Mouse (Mus musculus): ENCODE data around the gene Ttc28. TPM values are rescaled to one million over a fixed set of nuclear protein-coding genes. Genes with fewer than 3 reads are reported as not detected.

Gene Ttc28
- total RNA-seq, 1 experiment = 5.8 TPM

DNA sequence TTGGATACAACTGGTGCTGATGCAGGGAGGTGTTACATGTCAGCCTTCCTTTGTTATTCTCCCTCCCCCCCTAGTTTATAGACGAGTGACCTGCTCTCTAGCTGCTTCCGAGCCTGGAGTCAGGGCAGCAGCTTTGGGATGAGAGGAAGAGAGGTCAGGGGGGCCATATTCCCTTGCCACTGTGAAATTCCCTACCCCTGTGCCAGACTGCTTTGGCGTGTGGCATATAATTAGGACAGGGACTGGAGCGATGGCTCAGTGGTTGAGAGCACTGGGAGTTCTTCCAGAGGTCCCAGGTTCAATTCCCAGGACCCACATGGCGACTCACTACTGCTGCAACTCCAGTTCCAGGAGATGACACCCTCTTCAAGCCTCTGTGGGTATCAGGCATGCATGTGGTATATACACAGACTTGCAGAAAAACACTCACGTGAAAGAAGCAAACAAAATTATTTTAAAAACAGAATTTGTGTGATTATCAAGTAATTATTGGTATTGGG is 180.7 kb downstream of the Ttc28 start:
- in situ Hi-C loops (cut with MboI; ENCODE audit: low sequenced_read_pairs in 2 of 2, unreplicated experiment in 2 of 2) = no loop called here

DNA sequence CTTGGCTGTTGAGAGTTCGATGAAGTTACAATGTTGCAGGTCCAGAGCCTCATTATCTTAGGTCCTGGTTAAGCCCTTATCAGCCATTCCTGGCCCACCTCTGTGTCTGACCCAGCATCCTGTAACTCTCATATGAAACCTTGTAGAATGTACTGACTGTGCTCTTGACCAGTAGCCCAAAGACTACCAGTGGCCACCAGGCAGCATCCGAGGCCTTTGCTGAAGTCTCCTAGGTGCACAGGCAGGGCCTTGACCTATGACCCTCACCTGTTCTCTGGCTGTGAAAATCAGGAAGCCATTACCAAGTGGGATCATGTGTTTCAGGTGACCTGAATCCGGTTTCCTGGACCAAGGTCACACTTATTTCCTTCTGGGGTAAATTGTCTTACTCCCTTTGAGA is 183.6 kb downstream of the Ttc28 start:
- Histone ChIP-seq H3K27ac (ENCODE audit: insufficient read depth, low read depth, low read length, poor library complexity, severe bottlenecking) (no peak overlapping the region), H3K36me3 (ENCODE audit: control insufficient read depth, insufficient read depth, low read length, poor library complexity, severe bottlenecking) (no peaks in the 10 kb centered on the region; the same call in 1 of the 2 replicates), H3K4me3 (ENCODE audit: insufficient read depth in 1 of 2, low read depth in 1 of 2, low read length in 2 of 2, poor library complexity in 1 of 2, severe bottlenecking in 1 of 2) (no peak overlapping the region), H3K9ac (ENCODE audit: insufficient read depth, low read depth, low read length, poor library complexity, severe bottlenecking) (no peak overlapping the region), H3K9me3 (ENCODE audit: control insufficient read depth, insufficient read depth, low read depth, low read length) (no peaks in the 10 kb centered on the region), H3K4me1 (ENCODE audit: control insufficient read depth in 2 of 2, insufficient read depth in 2 of 2, low read length in 2 of 2, poor library complexity in 1 of 2) (peaks cover 0 to 14% of the 10 kb centered on the region in 2 experiments; a peak in 2 of 4 replicates)
- DNase-seq (ENCODE audit: low read depth, low spot score) = no peak
- TF ChIP-seq HCFC1 (IDR thresholded peaks at IDR 0.05; ENCODE audit: borderline replicate concordance, insufficient read depth, low read length) (no peak), ZNF384 (IDR thresholded peaks at IDR 0.05; ENCODE audit: low read depth, low read length) (no peak), CHD2 (IDR thresholded peaks at IDR 0.05; ENCODE audit: low read depth, low read length) (no peak), MAFK (IDR thresholded peaks at IDR 0.05; ENCODE audit: insufficient read depth, low read depth, low read length) (no peak), ZC3H11A (IDR thresholded peaks at IDR 0.05; ENCODE audit: borderline replicate concordance, low read depth, low read length) (no peak)
- in situ Hi-C loops (cut with MboI; ENCODE audit: low sequenced_read_pairs in 2 of 2, unreplicated experiment in 2 of 2) = no loop called here

More for the DNA sequence above, 180.7 kb downstream of the Ttc28 start:
- DNase-seq (ENCODE audit: low read depth, low spot score) = no peak
- Histone ChIP-seq H3K9me3 (ENCODE audit: control insufficient read depth, insufficient read depth, low read depth, low read length) (no peaks in the 10 kb centered on the region), H3K4me3 (ENCODE audit: insufficient read depth in 1 of 2, low read depth in 1 of 2, low read length in 2 of 2, poor library complexity in 1 of 2, severe bottlenecking in 1 of 2) (no peak overlapping the region), H3K27ac (ENCODE audit: insufficient read depth, low read depth, low read length, poor library complexity, severe bottlenecking) (no peak overlapping the region), H3K4me1 (ENCODE audit: control insufficient read depth in 2 of 2, insufficient read depth in 2 of 2, low read length in 2 of 2, poor library complexity in 1 of 2) (peaks cover 0 to 14% of the 10 kb centered on the region in 2 experiments; a peak in 2 of 4 replicates), H3K36me3 (ENCODE audit: control insufficient read depth, insufficient read depth, low read length, poor library complexity, severe bottlenecking) (no peaks in the 10 kb centered on the region; the same call in 1 of the 2 replicates), H3K9ac (ENCODE audit: insufficient read depth, low read depth, low read length, poor library complexity, severe bottlenecking) (no peak overlapping the region)
- TF ChIP-seq ZNF384 (IDR thresholded peaks at IDR 0.05; ENCODE audit: low read depth, low read length) = no peak
- no peak for TF ChIP-seq ZC3H11A (IDR thresholded peaks at IDR 0.05; ENCODE audit: borderline replicate concordance, low read depth, low read length)
- no peak for TF ChIP-seq HCFC1 (IDR thresholded peaks at IDR 0.05; ENCODE audit: borderline replicate concordance, insufficient read depth, low read length)
- no peak for TF ChIP-seq MAFK (IDR thresholded peaks at IDR 0.05; ENCODE audit: insufficient read depth, low read depth, low read length)
- no peak for TF ChIP-seq CHD2 (IDR thresholded peaks at IDR 0.05; ENCODE audit: low read depth, low read length)

DNA sequence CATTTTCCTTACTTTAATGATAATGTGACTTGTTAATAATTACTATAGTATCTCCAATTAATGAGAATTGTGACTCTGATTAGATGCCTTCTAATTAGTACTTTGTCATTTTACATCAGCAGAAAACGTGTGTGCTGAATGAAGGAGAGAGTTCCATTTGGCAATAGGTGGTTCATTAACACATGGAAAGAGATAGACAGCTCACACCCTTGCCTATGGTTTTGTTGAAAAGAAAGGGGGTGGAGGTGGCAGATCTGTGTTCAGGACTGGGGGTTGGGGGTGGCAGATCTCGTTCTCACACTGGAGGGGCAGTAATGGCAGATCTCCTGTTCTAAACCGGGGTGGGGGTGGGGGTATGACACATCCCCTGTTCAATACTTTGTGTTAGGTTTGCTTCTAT is 184.4 kb downstream of the Ttc28 start:
- Histone ChIP-seq H3K9ac (ENCODE audit: insufficient read depth, low read depth, low read length, poor library complexity, severe bottlenecking) (no peak overlapping the region), H3K4me3 (ENCODE audit: insufficient read depth in 1 of 2, low read depth in 1 of 2, low read length in 2 of 2, poor library complexity in 1 of 2, severe bottlenecking in 1 of 2) (no peak overlapping the region), H3K27ac (ENCODE audit: insufficient read depth, low read depth, low read length, poor library complexity, severe bottlenecking) (no peak overlapping the region), H3K36me3 (ENCODE audit: control insufficient read depth, insufficient read depth, low read length, poor library complexity, severe bottlenecking) (no peaks in the 10 kb centered on the region; the same call in 1 of the 2 replicates), H3K9me3 (ENCODE audit: control insufficient read depth, insufficient read depth, low read depth, low read length) (no peaks in the 10 kb centered on the region), H3K4me1 (ENCODE audit: control insufficient read depth in 2 of 2, insufficient read depth in 2 of 2, low read length in 2 of 2, poor library complexity in 1 of 2) (peaks cover 0 to 14% of the 10 kb centered on the region in 2 experiments; a peak in 2 of 4 replicates)
- in situ Hi-C loops (cut with MboI; ENCODE audit: low sequenced_read_pairs in 2 of 2, unreplicated experiment in 2 of 2) = no loop called here
- TF ChIP-seq ZC3H11A (IDR thresholded peaks at IDR 0.05; ENCODE audit: borderline replicate concordance, low read depth, low read length) (no peak), HCFC1 (IDR thresholded peaks at IDR 0.05; ENCODE audit: borderline replicate concordance, insufficient read depth, low read length) (no peak), CHD2 (IDR thresholded peaks at IDR 0.05; ENCODE audit: low read depth, low read length) (no peak)
- DNase-seq (ENCODE audit: low read depth, low spot score) = no peak

- H3K9me3 ChIP-seq (ENCODE audit: control insufficient read depth, insufficient read depth, low read depth, low read length) = no peaks in the 10 kb centered on the region
- no peak for TF ChIP-seq ZNF384 (IDR thresholded peaks at IDR 0.05; ENCODE audit: low read depth, low read length)
- no peak for TF ChIP-seq MAFK (IDR thresholded peaks at IDR 0.05; ENCODE audit: insufficient read depth, low read depth, low read length)
- no peak for TF ChIP-seq HCFC1 (IDR thresholded peaks at IDR 0.05; ENCODE audit: borderline replicate concordance, insufficient read depth, low read length)
- TF ChIP-seq CHD2 (IDR thresholded peaks at IDR 0.05; ENCODE audit: low read depth, low read length) = no peak
- TF ChIP-seq ZC3H11A (IDR thresholded peaks at IDR 0.05; ENCODE audit: borderline replicate concordance, low read depth, low read length) = no peak
- H3K27ac ChIP-seq (ENCODE audit: insufficient read depth, low read depth, low read length, poor library complexity, severe bottlenecking) = no peak overlapping the region
- H3K36me3 ChIP-seq (ENCODE audit: control insufficient read depth, insufficient read depth, low read length, poor library complexity, severe bottlenecking) = no peaks in the 10 kb centered on the region; the same call in 1 of the 2 replicates
- in situ Hi-C loops (cut with MboI; ENCODE audit: low sequenced_read_pairs in 2 of 2, unreplicated experiment in 2 of 2) = no loop called here
- no peak overlapping the region for H3K9ac ChIP-seq (ENCODE audit: insufficient read depth, low read depth, low read length, poor library complexity, severe bottlenecking)
- no peak overlapping the region for H3K4me3 ChIP-seq (ENCODE audit: insufficient read depth in 1 of 2, low read depth in 1 of 2, low read length in 2 of 2, poor library complexity in 1 of 2, severe bottlenecking in 1 of 2)
- no peak for DNase-seq (ENCODE audit: low read depth, low spot score)
- peaks cover 0 to 14% of the 10 kb centered on the region in 2 experiments; a peak in 2 of 4 replicates for H3K4me1 ChIP-seq (ENCODE audit: control insufficient read depth in 2 of 2, insufficient read depth in 2 of 2, low read length in 2 of 2, poor library complexity in 1 of 2)
Observed at GRCm38 (mm10) chr5:111065770-111066169, 186.2 kb downstream of the Ttc28 start.
